Mouse (Mus musculus) layer of hippocampus, adult 18-20 months (tissue): ENCODE measurements at regions not wholly inside any gene's neighbourhood (a gene's known extent, or its start where the extent isn't known, plus 50 kb on each side); places are given as distances from the start of the nearest gene placed in this dataset.

ENCODE experiments used
- DNase-seq, 2 experiments: peaks; one replicate each; pipeline ENCODE4 v3.0.0; 2022; ENCODE audit warnings: low spot score in 2 of 2

- DNase-seq, result peak in 1 of 2 experiments; percentile 3
Measured at GRCm38 (mm10) chr1:56738641-56739040, 101.4 kb upstream of the Hsfy2 start.

GRCm38 (mm10) chr1:56726183-56726840 is 89.1 kb upstream of the Hsfy2 start:
- DNase-seq, result no peak

- no peak for DNase-seq
Measured at GRCm38 (mm10) chr1:56723656-56724055, 86.4 kb upstream of the Hsfy2 start.

GRCm38 (mm10) chr1:56713011-56713726 is 75.9 kb upstream of the Hsfy2 start:
- no peak for DNase-seq

GRCm38 (mm10) chr1:56700451-56700850 is 63.2 kb upstream of the Hsfy2 start:
- no peak for DNase-seq

GRCm38 (mm10) chr1:56697509-56697908 is 60.3 kb upstream of the Hsfy2 start:
- DNase-seq, result no peak
